Mouse (Mus musculus): ENCODE results near the gene Sh3kbp1. TPM values are rescaled to one million over a fixed set of nuclear protein-coding genes. Genes with fewer than 3 reads are reported as not detected.

Gene Sh3kbp1
- polyA plus RNA-seq, 1 experiment from 2014 or later = 35.0 TPM

DNA sequence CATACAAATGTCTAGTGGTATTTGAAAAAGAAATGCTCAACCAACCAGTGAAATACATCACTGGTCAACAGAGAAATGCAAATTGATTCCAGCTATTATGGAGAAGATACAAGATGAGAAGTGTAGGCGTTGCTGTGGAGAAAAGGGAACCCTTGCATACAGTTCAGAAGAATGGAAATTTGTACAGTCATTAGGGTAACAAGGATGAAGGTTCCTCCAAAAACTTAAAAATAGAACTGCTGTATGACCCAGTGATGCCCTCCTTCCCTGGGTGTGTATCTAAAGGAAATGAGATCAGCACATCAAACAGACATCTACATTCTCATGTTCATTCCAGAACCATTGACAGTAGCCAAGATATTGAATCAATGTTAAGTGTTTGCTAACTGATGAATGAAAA lies 110.3 kb downstream of the Sh3kbp1 start:
- Histone ChIP-seq H3K27ac (ENCODE audit: low read length) (no peak overlapping the region), H3K27me3 (ENCODE audit: control insufficient read depth, insufficient read depth, low read length) (no peaks in the 10 kb centered on the region), H3K36me3 (ENCODE audit: control insufficient read depth, insufficient read depth, low read length) (no peaks in the 10 kb centered on the region), H3K9me3 (ENCODE audit: control insufficient read depth, low read depth, low read length) (no peaks in the 10 kb centered on the region), H3K9ac (replicated peaks; ENCODE audit: low read depth, low read length) (no peak overlapping the region), H3K4me3 (ENCODE audit: low read depth, low read length) (no peak overlapping the region), H3K4me2 (replicated peaks; ENCODE audit: low read depth, low read length) (no peak overlapping the region), H3K4me1 (ENCODE audit: control insufficient read depth, insufficient read depth, low read length) (no peaks in the 10 kb centered on the region)
- WGBS = 91% methylated on average over 1 of the region's 1 CpGs
- ATAC-seq (ENCODE audit: insufficient number of reproducible peaks, insufficient read depth, low FRiP score, low read depth) = no peak

DNA sequence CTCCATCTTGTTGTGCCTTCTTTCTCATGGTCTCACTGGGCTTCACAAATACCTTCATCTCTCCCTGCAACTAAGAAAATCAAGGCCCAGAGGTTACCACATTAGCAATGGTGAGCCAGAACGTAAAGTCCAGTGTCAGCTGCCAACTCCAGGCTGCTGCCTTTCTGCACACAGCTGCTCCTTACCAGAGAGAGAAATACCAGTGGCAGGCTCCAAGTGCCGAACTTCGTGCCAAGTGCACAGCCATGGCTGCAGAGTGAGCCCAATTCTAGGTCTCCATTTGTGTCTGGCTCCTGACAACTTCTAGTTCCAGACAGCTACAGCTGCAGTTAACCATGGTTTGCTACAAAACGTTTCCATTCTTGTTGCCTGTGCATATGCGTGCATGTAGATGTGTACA lies 117.0 kb downstream of the Sh3kbp1 start:
- Histone ChIP-seq H3K9me3 (ENCODE audit: control insufficient read depth, low read depth, low read length) (no peaks in the 10 kb centered on the region), H3K9ac (replicated peaks; ENCODE audit: low read depth, low read length) (no peak overlapping the region), H3K4me3 (ENCODE audit: low read depth, low read length) (no peak overlapping the region), H3K4me2 (replicated peaks; ENCODE audit: low read depth, low read length) (no peak overlapping the region), H3K4me1 (ENCODE audit: control insufficient read depth, insufficient read depth, low read length) (no peaks in the 10 kb centered on the region), H3K27me3 (ENCODE audit: control insufficient read depth, insufficient read depth, low read length) (no peaks in the 10 kb centered on the region), H3K27ac (ENCODE audit: low read length) (no peak overlapping the region; the same call in 1 of the 2 replicates), H3K36me3 (ENCODE audit: control insufficient read depth, insufficient read depth, low read length) (no peaks in the 10 kb centered on the region)
- 46% methylated on average over 5 of the region's 5 CpGs for WGBS
- ATAC-seq (ENCODE audit: insufficient number of reproducible peaks, insufficient read depth, low FRiP score, low read depth) = no peak

DNA sequence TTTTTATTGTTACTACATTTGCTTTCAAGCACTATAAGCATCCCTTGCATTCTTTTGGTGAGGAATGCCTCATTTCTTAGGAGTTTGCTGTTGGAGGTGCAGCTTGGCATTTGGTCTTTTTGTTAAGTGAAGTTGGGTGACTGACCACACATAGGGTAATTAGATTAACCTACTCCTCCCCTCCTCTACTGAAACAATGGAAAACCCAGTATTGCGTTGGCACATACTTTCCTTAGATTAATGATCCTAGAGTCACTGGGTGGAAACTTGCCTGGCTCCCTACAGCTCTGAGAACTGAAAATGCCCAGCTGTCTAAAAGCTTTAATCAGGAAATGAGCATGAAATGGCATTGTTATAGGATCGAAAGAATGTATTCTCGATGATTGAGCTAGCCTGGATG lies 117.5 kb downstream of the Sh3kbp1 start:
- Histone ChIP-seq H3K4me3 (ENCODE audit: low read depth, low read length) (no peak overlapping the region), H3K27me3 (ENCODE audit: control insufficient read depth, insufficient read depth, low read length) (no peaks in the 10 kb centered on the region), H3K27ac (ENCODE audit: low read length) (no peak overlapping the region), H3K9ac (replicated peaks; ENCODE audit: low read depth, low read length) (no peak overlapping the region), H3K36me3 (ENCODE audit: control insufficient read depth, insufficient read depth, low read length) (no peaks in the 10 kb centered on the region), H3K4me1 (ENCODE audit: control insufficient read depth, insufficient read depth, low read length) (no peaks in the 10 kb centered on the region), H3K4me2 (replicated peaks; ENCODE audit: low read depth, low read length) (no peak overlapping the region), H3K9me3 (ENCODE audit: control insufficient read depth, low read depth, low read length) (no peaks in the 10 kb centered on the region)
- no peak for ATAC-seq (ENCODE audit: insufficient number of reproducible peaks, insufficient read depth, low FRiP score, low read depth)
- WGBS = 45% methylated on average over 3 of the region's 3 CpGs

DNA sequence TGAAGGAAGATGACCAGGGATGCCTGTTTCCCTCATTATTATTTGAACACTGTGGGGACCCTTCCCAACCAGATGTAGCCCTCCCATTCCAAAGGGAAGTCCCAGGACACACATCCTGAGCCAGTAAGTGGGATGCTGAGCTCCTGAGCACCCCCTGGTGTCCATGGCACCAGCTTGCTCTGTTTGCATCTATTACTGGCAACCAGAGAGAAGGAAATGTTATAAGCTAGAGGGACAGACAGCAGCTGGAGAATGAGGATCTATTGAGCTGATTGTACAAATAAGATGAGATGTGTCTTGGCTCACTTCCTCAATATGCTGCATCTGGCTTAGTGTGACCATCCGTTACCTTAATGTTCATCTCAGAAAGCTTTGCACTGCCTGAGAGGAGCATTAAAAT lies 124.8 kb downstream of the Sh3kbp1 start:
- 79% methylated on average over 1 of the region's 1 CpGs for WGBS
- no peak overlapping the region for H3K4me2 ChIP-seq (replicated peaks; ENCODE audit: low read depth, low read length)

DNA sequence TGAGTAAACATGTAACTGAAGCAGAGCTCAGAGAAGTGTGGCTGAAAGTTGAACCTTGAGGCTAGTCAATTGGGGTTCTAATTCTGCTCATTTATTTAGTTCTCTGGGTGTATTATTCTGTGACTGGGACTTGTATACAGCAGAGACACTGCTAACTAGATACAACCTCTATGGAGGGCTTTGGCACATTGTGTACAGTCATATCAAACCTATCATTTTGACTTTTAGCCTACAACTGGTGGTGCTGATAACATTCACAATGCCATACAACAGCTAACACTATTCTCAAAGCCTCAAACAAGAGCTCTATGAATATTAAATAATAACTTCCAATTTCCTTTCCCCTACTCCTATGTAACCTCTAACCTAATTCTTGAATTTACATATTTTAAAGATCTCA lies 129.2 kb downstream of the Sh3kbp1 start:
- Histone ChIP-seq H3K4me2 (replicated peaks; ENCODE audit: low read depth, low read length) (no peak overlapping the region), H3K9ac (replicated peaks; ENCODE audit: low read depth, low read length) (no peak overlapping the region), H3K4me3 (ENCODE audit: low read depth, low read length) (no peak overlapping the region), H3K4me1 (ENCODE audit: control insufficient read depth, insufficient read depth, low read length) (no peaks in the 10 kb centered on the region), H3K9me3 (ENCODE audit: control insufficient read depth, low read depth, low read length) (no peaks in the 10 kb centered on the region), H3K36me3 (ENCODE audit: control insufficient read depth, insufficient read depth, low read length) (no peaks in the 10 kb centered on the region), H3K27ac (ENCODE audit: low read length) (no peak overlapping the region), H3K27me3 (ENCODE audit: control insufficient read depth, insufficient read depth, low read length) (no peaks in the 10 kb centered on the region)
- no peak for ATAC-seq (ENCODE audit: insufficient number of reproducible peaks, insufficient read depth, low FRiP score, low read depth)

More for the DNA sequence above, 124.8 kb downstream of the Sh3kbp1 start:
- ATAC-seq (ENCODE audit: insufficient number of reproducible peaks, insufficient read depth, low FRiP score, low read depth) = no peak
- no peak overlapping the region for H3K27ac ChIP-seq (ENCODE audit: low read length)
- H3K36me3 ChIP-seq (ENCODE audit: control insufficient read depth, insufficient read depth, low read length) = no peaks in the 10 kb centered on the region
- no peak overlapping the region for H3K9ac ChIP-seq (replicated peaks; ENCODE audit: low read depth, low read length)
- H3K4me1 ChIP-seq (ENCODE audit: control insufficient read depth, insufficient read depth, low read length) = no peaks in the 10 kb centered on the region
- H3K9me3 ChIP-seq (ENCODE audit: control insufficient read depth, low read depth, low read length) = no peaks in the 10 kb centered on the region
- H3K27me3 ChIP-seq (ENCODE audit: control insufficient read depth, insufficient read depth, low read length) = no peaks in the 10 kb centered on the region
- H3K4me3 ChIP-seq (ENCODE audit: low read depth, low read length) = no peak overlapping the region

DNA sequence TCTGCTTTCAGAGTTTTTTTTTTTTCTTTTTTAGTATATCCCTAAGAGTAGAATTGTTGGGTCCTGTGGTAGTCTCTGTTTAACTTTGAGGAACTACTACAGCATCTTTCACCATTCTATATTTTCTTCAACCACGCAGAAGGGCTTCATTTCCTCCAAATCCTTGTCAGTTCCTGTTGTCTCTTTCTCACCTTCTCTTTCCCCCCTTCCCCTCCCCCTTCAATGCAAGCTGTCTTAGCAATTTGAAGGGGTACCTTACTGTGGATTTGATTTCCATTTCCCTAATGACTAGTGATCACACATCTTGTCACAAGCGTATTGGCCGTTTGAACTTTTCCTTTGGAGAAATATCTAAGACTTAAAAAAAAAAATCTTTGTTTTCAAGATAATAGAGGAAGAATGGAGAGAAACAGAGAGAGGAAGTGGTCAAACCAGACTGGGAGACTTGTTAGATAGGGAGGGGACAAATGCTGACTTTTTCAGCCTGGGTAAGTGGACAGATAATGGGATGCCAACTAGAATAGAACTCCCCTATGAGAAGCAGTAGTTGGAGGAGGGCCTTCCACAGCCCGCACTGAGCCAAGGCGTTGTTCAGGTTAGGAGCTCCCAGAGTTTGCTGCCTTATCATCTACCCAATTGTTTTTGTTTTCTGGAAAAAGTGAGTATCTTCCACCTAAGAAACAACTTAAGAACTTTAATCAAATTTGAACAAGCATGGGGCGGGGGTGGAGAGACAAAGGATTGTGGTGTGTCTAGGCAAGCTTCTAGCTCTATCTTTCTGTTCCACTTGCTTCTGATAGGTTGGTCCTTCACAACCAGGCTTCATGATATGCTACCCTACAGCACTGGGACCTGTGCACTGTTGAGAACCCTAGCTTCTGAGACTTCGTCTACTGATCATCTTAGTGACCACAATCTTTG lies 130.1 kb downstream of the Sh3kbp1 start:
- Histone ChIP-seq H3K4me2 (replicated peaks; ENCODE audit: low read depth, low read length) (no peak overlapping the region), H3K36me3 (ENCODE audit: control insufficient read depth, insufficient read depth, low read length) (no peaks in the 10 kb centered on the region), H3K4me3 (ENCODE audit: low read depth, low read length) (no peak overlapping the region), H3K4me1 (ENCODE audit: control insufficient read depth, insufficient read depth, low read length) (no peaks in the 10 kb centered on the region), H3K9me3 (ENCODE audit: control insufficient read depth, low read depth, low read length) (no peaks in the 10 kb centered on the region), H3K9ac (replicated peaks; ENCODE audit: low read depth, low read length) (no peak overlapping the region), H3K27me3 (ENCODE audit: control insufficient read depth, insufficient read depth, low read length) (no peaks in the 10 kb centered on the region), H3K27ac (ENCODE audit: low read length) (no peak overlapping the region)
- ATAC-seq (ENCODE audit: insufficient number of reproducible peaks, insufficient read depth, low FRiP score, low read depth) = no peak
- WGBS = 85% methylated on average over 7 of the region's 7 CpGs

DNA sequence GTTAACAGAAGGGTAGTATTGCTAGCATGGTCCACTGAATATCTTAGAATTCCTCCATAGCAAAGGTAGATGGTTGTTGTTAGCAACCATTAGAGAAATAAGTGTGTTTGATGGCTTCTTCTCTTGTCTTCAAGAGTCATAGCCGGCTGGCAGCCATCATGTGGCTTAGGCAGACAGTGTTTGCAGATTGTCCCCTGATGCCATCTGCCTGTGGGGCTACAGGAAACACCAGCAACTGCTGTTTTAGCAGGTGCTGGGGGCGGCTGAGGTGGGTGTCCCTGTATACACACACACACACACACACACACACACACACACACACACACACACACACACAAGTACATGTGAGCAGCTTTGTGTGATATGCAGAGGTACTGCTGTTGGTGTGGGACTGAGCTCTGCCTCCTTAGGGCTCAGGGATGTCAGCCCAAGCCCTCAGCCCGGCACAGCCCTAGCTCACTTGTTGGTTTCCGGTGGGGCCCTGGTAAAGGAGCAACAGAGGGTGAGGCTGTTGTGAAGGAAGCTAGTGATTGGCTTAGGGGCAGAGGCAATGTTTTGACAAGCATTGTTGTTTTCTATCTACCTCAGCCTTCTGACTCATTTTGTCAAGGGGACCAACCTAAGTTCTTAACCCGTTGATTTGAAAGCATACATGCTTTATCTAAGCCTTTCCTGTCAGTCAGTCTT lies 130.9 kb downstream of the Sh3kbp1 start:
- WGBS = 80% methylated on average over 5 of the region's 5 CpGs
- no peak for ATAC-seq (ENCODE audit: insufficient number of reproducible peaks, insufficient read depth, low FRiP score, low read depth)
- no peak overlapping the region for H3K27ac ChIP-seq (ENCODE audit: low read length)
- H3K27me3 ChIP-seq (ENCODE audit: control insufficient read depth, insufficient read depth, low read length) = no peaks in the 10 kb centered on the region
- no peak overlapping the region for H3K4me3 ChIP-seq (ENCODE audit: low read depth, low read length)
- no peak overlapping the region for H3K4me2 ChIP-seq (replicated peaks; ENCODE audit: low read depth, low read length)
- no peaks in the 10 kb centered on the region for H3K9me3 ChIP-seq (ENCODE audit: control insufficient read depth, low read depth, low read length)
- no peak overlapping the region for H3K9ac ChIP-seq (replicated peaks; ENCODE audit: low read depth, low read length)
- H3K36me3 ChIP-seq (ENCODE audit: control insufficient read depth, insufficient read depth, low read length) = no peaks in the 10 kb centered on the region
- H3K4me1 ChIP-seq (ENCODE audit: control insufficient read depth, insufficient read depth, low read length) = no peaks in the 10 kb centered on the region

DNA sequence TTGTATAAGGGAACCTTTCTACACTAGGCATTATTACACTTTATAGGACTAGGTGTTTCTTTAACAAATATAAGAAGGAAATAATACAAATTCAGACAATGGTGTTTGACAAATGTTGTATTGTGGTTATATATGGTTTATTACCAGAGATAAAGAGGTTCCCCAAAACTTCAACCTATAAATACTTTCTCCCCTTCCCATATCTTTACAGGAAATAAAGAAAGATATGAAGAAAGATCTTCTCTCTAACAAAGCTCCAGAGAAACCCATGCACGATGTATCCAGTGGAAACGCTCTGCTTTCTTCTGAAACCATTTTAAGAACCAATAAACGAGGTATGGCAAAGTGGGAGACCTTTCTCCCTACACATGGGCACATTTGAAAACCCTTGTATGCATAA lies 136.7 kb downstream of the Sh3kbp1 start:
- no peak overlapping the region for H3K27ac ChIP-seq (ENCODE audit: low read length)
- H3K27me3 ChIP-seq (ENCODE audit: control insufficient read depth, insufficient read depth, low read length) = no peaks in the 10 kb centered on the region
- ATAC-seq (ENCODE audit: insufficient number of reproducible peaks, insufficient read depth, low FRiP score, low read depth) = no peak
- no peak overlapping the region for H3K4me2 ChIP-seq (replicated peaks; ENCODE audit: low read depth, low read length)
- no peak overlapping the region for H3K4me3 ChIP-seq (ENCODE audit: low read depth, low read length)
- no peaks in the 10 kb centered on the region for H3K4me1 ChIP-seq (ENCODE audit: control insufficient read depth, insufficient read depth, low read length)
- no peaks in the 10 kb centered on the region for H3K36me3 ChIP-seq (ENCODE audit: control insufficient read depth, insufficient read depth, low read length)
- no peaks in the 10 kb centered on the region for H3K9me3 ChIP-seq (ENCODE audit: control insufficient read depth, low read depth, low read length)
- WGBS = 79% methylated on average over 3 of the region's 3 CpGs
- H3K9ac ChIP-seq (replicated peaks; ENCODE audit: low read depth, low read length) = no peak overlapping the region

Measured in stomach, embryonic 14.5 days (tissue).